Mouse (Mus musculus): ENCODE data around the gene Parpbp.

DNA sequence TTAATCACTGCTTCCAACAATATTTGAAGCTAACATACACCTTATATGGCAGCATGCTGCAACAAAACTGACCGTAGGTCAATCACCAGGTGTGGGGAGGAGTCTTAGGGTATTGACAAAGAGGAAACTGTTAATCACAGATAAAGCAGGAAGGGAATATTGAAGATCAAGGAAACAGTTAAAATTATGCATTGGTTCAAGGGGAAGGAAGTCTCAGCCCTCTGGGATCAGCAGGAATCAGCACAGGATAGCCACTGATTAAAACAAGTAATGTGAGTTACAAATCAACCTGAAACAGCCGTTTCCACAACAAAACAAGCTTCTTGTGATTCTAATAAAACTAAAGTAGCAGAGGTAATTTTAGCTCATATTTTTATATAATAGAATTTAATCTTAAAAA, 81.9 kb downstream of the Parpbp start:
- no peak for TF ChIP-seq CTCF (IDR thresholded peaks at IDR 0.05)
- no peak for TF ChIP-seq EP300 (IDR thresholded peaks at IDR 0.05)
